Mouse (Mus musculus) CH12.LX (cell line): ENCODE results near the gene Rft1. TPM values are rescaled to one million over a fixed set of nuclear protein-coding genes. Genes with fewer than 3 reads are reported as not detected.

Experiments
- DNase-seq: peaks from one replicate; pipeline ENCODE4 v3.0.0-alpha.2; 2013; ENCODE audit errors: extremely low read depth
- H3K27ac ChIP-seq: 2 replicates; pipeline ENCODE4 v1.5.1; 2012; ENCODE audit warnings: low read depth, mild to moderate bottlenecking, control low read depth, moderate library complexity; ENCODE audit not compliant: insufficient read depth
- H3K27me3 ChIP-seq: replicated peaks from 2 replicates; pipeline ENCODE3; 2012; ENCODE audit warnings: inconsistent platforms
- H3K36me3 ChIP-seq, 2 experiments: replicated peaks in 1 of 2; 2 replicates each; pipeline versions ENCODE3 to v1.6.1; 2012; ENCODE audit warnings: inconsistent platforms in 1 of 2, low read length in 1 of 2, mild to moderate bottlenecking in 1 of 2, mixed read lengths in 1 of 2, moderate library complexity in 1 of 2; ENCODE audit not compliant: control insufficient read depth in 1 of 2, insufficient read depth in 1 of 2
- H3K4me1 ChIP-seq, 2 experiments: 2 replicates each; pipeline ENCODE4 v1.6.1; 2012; ENCODE audit warnings: inconsistent platforms in 1 of 2, moderate library complexity in 1 of 2; ENCODE audit not compliant: insufficient read depth in 2 of 2, control insufficient read depth in 1 of 2
- H3K4me2 ChIP-seq: 2 replicates; pipeline ENCODE4 v1.6.1; 2012; ENCODE audit warnings: low read depth, mild to moderate bottlenecking, control low read depth; ENCODE audit not compliant: poor library complexity, insufficient read depth, severe bottlenecking
- H3K4me3 ChIP-seq, 3 experiments: fragments of 150-350 bp in 1 of 3; sonication (generic) in 1 of 3; replicated peaks in 1 of 3; 2 replicates each; pipeline versions ENCODE3 to v1.5.1; 2011 to 2012; ENCODE audit warnings: low read depth in 2 of 3, low read length in 2 of 3, mild to moderate bottlenecking in 2 of 3, moderate library complexity in 2 of 3, control low read depth in 1 of 3, improper control_type of control experiment in 1 of 3, inconsistent platforms in 1 of 3, mixed read lengths in 1 of 3; ENCODE audit not compliant: poor library complexity in 1 of 3
- H3K79me2 ChIP-seq: replicated peaks from 2 replicates; pipeline ENCODE4 v1.6.1; 2012; ENCODE audit warnings: mild to moderate bottlenecking, moderate library complexity; ENCODE audit not compliant: control insufficient read depth, poor library complexity, insufficient read depth, severe bottlenecking; ENCODE audit errors: extremely low read depth
- H3K9ac ChIP-seq: 2 replicates; pipeline ENCODE4 v1.6.1; 2012; ENCODE audit warnings: low read depth, mild to moderate bottlenecking, control low read depth, moderate library complexity; ENCODE audit not compliant: insufficient read depth
- H3K9me3 ChIP-seq: replicated peaks from 2 replicates; pipeline ENCODE3; 2012; ENCODE audit warnings: low read length, inconsistent platforms, mixed read lengths
- ELF1 ChIP-seq: IDR thresholded peaks from 2 replicates; pipeline ENCODE4 v1.6.1; 2014; ENCODE audit warnings: low read depth, mild to moderate bottlenecking, inconsistent platforms, low read length, improper control_type of control experiment
- JUND ChIP-seq: conservative IDR thresholded peaks from 2 replicates; pipeline ENCODE4 v1.6.1; 2011; ENCODE audit warnings: low read depth, low read length, improper control_type of control experiment
- MAFK ChIP-seq: IDR thresholded peaks from 2 replicates; pipeline ENCODE4 v1.6.1; 2011; ENCODE audit warnings: low read length, improper control_type of control experiment; ENCODE audit not compliant: insufficient replicate concordance
- MAX ChIP-seq: IDR thresholded peaks from 2 replicates; pipeline ENCODE4 v1.6.1; 2011; ENCODE audit warnings: low read length, improper control_type of control experiment
- MXI1 ChIP-seq: IDR thresholded peaks from 2 replicates; pipeline ENCODE4 v1.6.1; 2011; ENCODE audit warnings: mild to moderate bottlenecking, low read depth, low read length, improper control_type of control experiment
- MYC ChIP-seq: IDR thresholded peaks from 2 replicates; pipeline ENCODE4 v1.6.1; 2011; ENCODE audit warnings: low read depth, mild to moderate bottlenecking, improper control_type of control experiment, low read length
- NRF1 ChIP-seq: IDR thresholded peaks from 2 replicates; pipeline ENCODE4 v1.6.1; 2014; ENCODE audit warnings: low read depth, mild to moderate bottlenecking, inconsistent platforms, low read length, improper control_type of control experiment, moderate library complexity
- POLR2AphosphoS2 ChIP-seq: IDR thresholded peaks from 2 replicates; pipeline ENCODE4 v1.6.1; 2011; ENCODE audit warnings: low read depth, low read length, improper control_type of control experiment
- RAD21 ChIP-seq: IDR thresholded peaks from 2 replicates; pipeline ENCODE4 v1.6.1; 2011; ENCODE audit warnings: low read depth, mild to moderate bottlenecking, low read length, improper control_type of control experiment, moderate library complexity
- TBP ChIP-seq: conservative IDR thresholded peaks from 2 replicates; pipeline ENCODE4 v1.6.1; 2011; ENCODE audit warnings: low read depth, low read length, improper control_type of control experiment
- TCF12 ChIP-seq: IDR thresholded peaks from 2 replicates; pipeline ENCODE4 v1.6.1; 2014; ENCODE audit warnings: low read depth, mild to moderate bottlenecking, inconsistent platforms, low read length, improper control_type of control experiment
- USF1 ChIP-seq: IDR thresholded peaks from 2 replicates; pipeline ENCODE4 v1.6.1; 2014; ENCODE audit warnings: low read depth, mild to moderate bottlenecking, inconsistent platforms, low read length, improper control_type of control experiment
- ZMIZ1 ChIP-seq: IDR thresholded peaks from 2 replicates; pipeline ENCODE4 v1.6.1; 2012; ENCODE audit warnings: low read depth, mild to moderate bottlenecking, inconsistent platforms, low read length, improper control_type of control experiment
- ZNF384 ChIP-seq: IDR thresholded peaks from 2 replicates; pipeline ENCODE4 v1.6.1; 2012; ENCODE audit warnings: low read depth, low read length, improper control_type of control experiment, inconsistent platforms
- dilution Hi-C: fragments of 300-500 bp; cut with MboI; formaldehyde crosslinking; loops from 2 replicates; pipeline ENCODE4 v1.14.3; 2020; ENCODE audit warnings: low sequenced_read_pairs; ENCODE audit not compliant: extremely low pct_unique_long_range_greater_than_20kb, extremely low pct_ligation_motif_present
- in situ Hi-C: fragments of 300-500 bp; cut with MboI; formaldehyde crosslinking; loops from 3 replicates; pipeline ENCODE4 v1.14.3; 2019; ENCODE audit warnings: low sequenced_read_pairs, low pct_ligation_motif_present, low pct_unique_long_range_greater_than_20kb, mixed read lengths
- polyA plus RNA-seq: library from polyadenylated mRNA; unstranded; fragments of >175 nt; gene quantifications from 2 replicates; pipeline ENCODE4 v1.2.1, GENCODE M21; 2012; ENCODE audit warnings: low read depth; ENCODE audit not compliant: insufficient read length
- total RNA-seq, 2 experiments: library from RNA; depleted of rRNA; stranded (reverse); fragments of 300-350 nt in 1 of 2; fragments of >200 nt in 1 of 2; gene quantifications; 2 replicates each; pipeline ENCODE4 v1.2.3; 2012 to 2014

Gene Rft1
- total and polyA plus RNA-seq, 3 experiments: 13.5 to 26.0 (median 17.7) TPM

GRCm38 (mm10) chr14:30692439-30692838 lies 38.3 kb downstream of the Rft1 start:
- Histone ChIP-seq H3K4me2 (no peak overlapping the region), H3K79me2 (no peaks in the 10 kb centered on the region), H3K27me3 (no peaks in the 10 kb centered on the region), H3K4me1 (peaks cover 0 to 4% of the 10 kb centered on the region in 2 experiments; a peak in 1 of 4 replicates), H3K36me3 (peaks cover 19 to 57% of the 10 kb centered on the region in 2 experiments), H3K4me3 (no peak overlapping the region), H3K9me3 (no peaks in the 10 kb centered on the region), H3K9ac (no peak overlapping the region), H3K27ac (no peak overlapping the region)
- dilution Hi-C loops (no loop called here), in situ Hi-C loops (loop anchor here (5.0 kb wide), 1 partner anchor 180 kb away; no protein-coding TSS in a partner anchor)
- TF ChIP-seq RAD21 (no peak), TCF12 (no peak), ZMIZ1 (no peak), NRF1 (no peak), MAX (no peak)
- DNase-seq: no peak

- Histone ChIP-seq H3K4me2 (no peak overlapping the region), H3K9ac (no peak overlapping the region), H3K9me3 (no peaks in the 10 kb centered on the region), H3K4me3 (no peak overlapping the region), H3K79me2 (no peaks in the 10 kb centered on the region), H3K27ac (no peak overlapping the region), H3K27me3 (no peaks in the 10 kb centered on the region), H3K36me3 (peaks cover 8 to 43% of the 10 kb centered on the region in 2 experiments), H3K4me1 (peaks cover 0 to 4% of the 10 kb centered on the region in 2 experiments; a peak in 1 of 4 replicates)
- in situ Hi-C loops (loop anchor here (5.0 kb wide), 1 partner anchor 178 kb away; no protein-coding TSS in a partner anchor), dilution Hi-C loops (no loop called here)
- DNase-seq: no peak
- TF ChIP-seq ZNF384 (no peak), USF1 (no peak), MXI1 (no peak), POLR2AphosphoS2 (no peak), JUND (no peak), ELF1 (no peak), TBP (no peak), RAD21 (no peak), MAFK (no peak)
Observed at GRCm38 (mm10) chr14:30694786-30695185, 40.6 kb downstream of the Rft1 start.

GRCm38 (mm10) chr14:30695609-30696008 lies 41.4 kb downstream of the Rft1 start:
- no peak for TF ChIP-seq MYC
- DNase-seq: no peak
- H3K4me3 ChIP-seq: no peak overlapping the region

More at GRCm38 (mm10) chr14:30695609-30696008, 41.4 kb downstream of the Rft1 start:
- no peak overlapping the region for H3K9ac ChIP-seq
- H3K4me2 ChIP-seq: no peak overlapping the region
- no peak overlapping the region for H3K27ac ChIP-seq
- no peaks in the 10 kb centered on the region for H3K27me3 ChIP-seq
- in situ Hi-C loops: no loop called here
- H3K9me3 ChIP-seq: no peaks in the 10 kb centered on the region
- dilution Hi-C loops: no loop called here
- H3K4me1 ChIP-seq: peaks cover 0 to 4% of the 10 kb centered on the region in 2 experiments; a peak in 1 of 4 replicates
- H3K36me3 ChIP-seq: peaks cover 0 to 35% of the 10 kb centered on the region in 2 experiments
- H3K79me2 ChIP-seq: no peaks in the 10 kb centered on the region
